ENCODE assay signal across 8 mouse cellular contexts in the genomic region with DNA sequence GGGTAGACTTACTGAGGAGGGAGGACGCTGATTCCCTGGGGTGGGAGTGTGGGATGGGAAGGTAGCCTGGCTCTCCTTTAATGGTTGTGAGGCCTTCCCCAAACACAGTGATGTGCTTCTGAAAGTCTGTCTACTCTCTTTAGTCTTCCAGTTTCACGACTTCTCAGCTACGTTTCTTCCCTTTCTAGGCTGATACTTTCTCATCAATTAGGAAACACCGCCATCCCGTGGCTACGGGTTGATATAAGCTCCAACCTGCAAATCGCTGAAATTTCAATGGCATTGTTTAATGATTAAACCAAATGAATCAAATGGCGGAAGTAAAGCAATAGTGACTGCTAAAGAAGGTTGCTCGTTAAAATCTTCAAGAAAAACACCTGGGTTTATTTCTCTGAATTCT. TPM values are rescaled to one million over a fixed set of nuclear protein-coding genes. Genes with fewer than 3 reads are reported as not detected.
A peak's percentile ranks its signal among the peaks of the same experiment; 100 is the strongest.
DNase-seq lines count a peak whose midpoint lies in the region; ATAC-seq lines count a peak whose summit lies in the region.

No protein-coding gene starts in this region.

- peak; percentile 72 to 82 for DNase-seq in right cerebral cortex, postnatal 10 days (ENCODE audit: low spot score in 2 of 2)
- DNase-seq in right cerebral cortex, postnatal 36 days (ENCODE audit: low spot score in 2 of 2), result no peak
- peak; percentile 60 for DNase-seq in T-cell, adult 2 months (ENCODE audit: low spot score)
- peak; percentile 77 to 87 for DNase-seq in cerebellum, postnatal 25 days
- peak; percentile 66 for DNase-seq in left cerebral cortex, postnatal 4 days
- DNase-seq in neural tube, embryonic 11.5 days (ENCODE audit: low spot score), result peak; percentile 56
- no peak for DNase-seq in ovary, adult 18-20 months (ENCODE audit: low spot score)

- peak; percentile 14 for ATAC-seq in inflammation-experienced regulatory T-cells, adult 6 months
- ATAC-seq in neural tube, embryonic 11.5 days (ENCODE audit: insufficient read depth, low FRiP score, low TSS enrichment), result no peak

- H3K9me3 ChIP-seq in neural tube, embryonic 11.5 days (ENCODE audit: control insufficient read depth, low read length), result no peaks in the 10 kb centered on the region

- 12% methylated on average over 9 of the region's 9 CpGs for WGBS in neural tube, embryonic 11.5 days

- peaks cover 48% of the 10 kb centered on the region for H3K27me3 ChIP-seq in neural tube, embryonic 11.5 days (ENCODE audit: control insufficient read depth, insufficient read depth, low read length)

- no peak overlapping the region for H3K27ac ChIP-seq in neural tube, embryonic 11.5 days (ENCODE audit: low read depth, low read length)

- H3K4me2 ChIP-seq in neural tube, embryonic 11.5 days (ENCODE audit: low read depth), result no peak overlapping the region

- H3K4me3 ChIP-seq in neural tube, embryonic 11.5 days (ENCODE audit: low read depth, low read length), result no peak overlapping the region

- H3K36me3 ChIP-seq in neural tube, embryonic 11.5 days (ENCODE audit: control insufficient read depth, insufficient read depth, low read length), result no peaks in the 10 kb centered on the region

- intact Hi-C loops in left cerebral cortex, postnatal 4 days (cut with DNase I), result loop anchor here (5.0 kb wide), 3 partner anchors 141 to 281 kb away; no protein-coding TSS in a partner anchor

- H3K9ac ChIP-seq in neural tube, embryonic 11.5 days (ENCODE audit: low read length), result no peak overlapping the region

- peaks cover 16% of the 10 kb centered on the region for H3K4me1 ChIP-seq in neural tube, embryonic 11.5 days (ENCODE audit: control insufficient read depth, insufficient read depth, low read length)

RNA-seq across cellular contexts. Expression of a gene that starts 0.3 kb away (rescaled TPM):
- under 1 TPM in 1 of 3 experiments, not detected in 2; 0.52 TPM for polyA plus RNA-seq in inflammation-experienced regulatory T-cells, adult 6 months (2017; shearing (Covaris generic))
- total RNA-seq in left cerebral cortex, postnatal 4 days (2021), result 10 to 100 TPM; 16.8 to 26.8 TPM
- 0.27 and 0.50 TPM in 2 replicates for polyA plus RNA-seq in neural tube, embryonic 11.5 days (2014; fragmentation: Nextera tagmentation; extraction: Ambion mirVana)

RNA-seq across cellular contexts. Expression of a gene that starts 8.0 kb away (rescaled TPM):
- polyA plus RNA-seq in inflammation-experienced regulatory T-cells, adult 6 months (2017; shearing (Covaris generic)), result 1 to 10 TPM; 2.3 to 4.3 (median 3.2) TPM
- total RNA-seq in left cerebral cortex, postnatal 4 days (2021), result 10 to 100 TPM; 14.8 to 15.2 TPM
- 14.3 and 16.9 TPM in 2 replicates for polyA plus RNA-seq in neural tube, embryonic 11.5 days (2014; fragmentation: Nextera tagmentation; extraction: Ambion mirVana)

RNA-seq across cellular contexts. Expression of a gene that starts 16.7 kb away (rescaled TPM):
- polyA plus RNA-seq in inflammation-experienced regulatory T-cells, adult 6 months (2017; shearing (Covaris generic)), result under 1 TPM in 1 of 3 experiments, not detected in 2; 0.39 TPM
- 1 to 10 TPM; 9.1 to 9.3 TPM for total RNA-seq in left cerebral cortex, postnatal 4 days (2021)
- polyA plus RNA-seq in neural tube, embryonic 11.5 days (2014; fragmentation: Nextera tagmentation; extraction: Ambion mirVana), result 6.2 and 7.4 TPM in 2 replicates

RNA-seq across cellular contexts. Expression of a gene that starts 24.8 kb away (rescaled TPM):
- polyA plus RNA-seq in inflammation-experienced regulatory T-cells, adult 6 months (2017; shearing (Covaris generic)), result 100 to 1,000 TPM; 133 to 147 (median 134) TPM
- 10 to 100 TPM; 64.2 to 73.1 TPM for total RNA-seq in left cerebral cortex, postnatal 4 days (2021)
- polyA plus RNA-seq in neural tube, embryonic 11.5 days (2014; fragmentation: Nextera tagmentation; extraction: Ambion mirVana), result 183 and 204 TPM in 2 replicates

RNA-seq across cellular contexts. Expression of a gene that starts 26.7 kb away (rescaled TPM):
- 10 to 100 TPM in 1 of 3 experiments, 1 to 10 TPM in 2; 2.7 to 11.1 (median 6.1) TPM for polyA plus RNA-seq in inflammation-experienced regulatory T-cells, adult 6 months (2017; shearing (Covaris generic))
- 1 to 10 TPM; 8.5 to 8.6 TPM for total RNA-seq in left cerebral cortex, postnatal 4 days (2021)
- polyA plus RNA-seq in neural tube, embryonic 11.5 days (2014; fragmentation: Nextera tagmentation; extraction: Ambion mirVana), result 10.8 and 11.5 TPM in 2 replicates

Comparison
In these comparisons a context has a peak if more than half of its experiments do, and no peak if none do; other contexts are left out.
1. DNase-seq: peak in right cerebral cortex, postnatal 10 days (2 of 2), T-cell, adult 2 months (single experiment), cerebellum, postnatal 25 days (2 of 2), left cerebral cortex, postnatal 4 days (single experiment) and neural tube, embryonic 11.5 days (single experiment); none in right cerebral cortex, postnatal 36 days (0 of 2) and ovary, adult 18-20 months (single experiment).